Mouse (Mus musculus) granulocyte monocyte progenitor cell, adult 5-6 weeks (primary cell): ENCODE measurements around the gene Nxpe4. TPM values are rescaled to one million over a fixed set of nuclear protein-coding genes. Genes with fewer than 3 reads are reported as not detected.
"Not testable (repeated sequence)": the region's sequence is repeated elsewhere in the genome, so short reads cannot be mapped to it uniquely, and the experiment has no call there.

Experiments
- ATAC-seq: replicated peaks from 2 replicates; pipeline ENCODE4 v1.8.0; 2016; ENCODE audit warnings: mild to moderate bottlenecking, moderate TSS enrichment, inconsistent platforms; ENCODE audit not compliant: poor library complexity, severe bottlenecking
- total RNA-seq, 2 experiments: library from RNA; stranded (forward) in 1 of 2; stranded (reverse) in 1 of 2; fragments of 200-712, 200-1000 nt in 1 of 2; fragments of >200 nt in 1 of 2; fragmentation: Nextera tagmentation in 1 of 2; gene quantifications; 2 replicates each; pipeline ENCODE4 v1.2.3; 2014 to 2017

Nxpe4 gene
- total RNA-seq, 2 experiments from 2014 or later, result 0.93 to 1.7 TPM

GRCm38 (mm10) chr9:48303564-48303963, 141.7 kb downstream of the Nxpe4 start:
- ATAC-seq, result not testable (repeated sequence)

GRCm38 (mm10) chr9:48311241-48311640, 149.4 kb downstream of the Nxpe4 start:
- ATAC-seq, result no peak

- no peak for ATAC-seq
These were observed 152.4 kb downstream of the Nxpe4 start for GRCm38 (mm10) chr9:48314194-48314593.

GRCm38 (mm10) chr9:48315825-48316224, 154.0 kb downstream of the Nxpe4 start:
- no peak for ATAC-seq

- no peak for ATAC-seq
These were observed 164.5 kb downstream of the Nxpe4 start for GRCm38 (mm10) chr9:48326338-48326737.

GRCm38 (mm10) chr9:48329597-48329996, 167.8 kb downstream of the Nxpe4 start:
- ATAC-seq, result no peak

GRCm38 (mm10) chr9:48338783-48339455, 177.1 kb downstream of the Nxpe4 start:
- peak; percentile 25; the same call in 1 of the 2 replicates for ATAC-seq

GRCm38 (mm10) chr9:48339563-48339962, 177.7 kb downstream of the Nxpe4 start:
- no peak for ATAC-seq

- ATAC-seq, result no peak
These were observed 179.0 kb downstream of the Nxpe4 start for GRCm38 (mm10) chr9:48340708-48341380.

- no peak for ATAC-seq
These were observed 183.6 kb downstream of the Nxpe4 start for GRCm38 (mm10) chr9:48345456-48345855.

GRCm38 (mm10) chr9:48345866-48346265, 184.0 kb downstream of the Nxpe4 start:
- ATAC-seq, result no peak

GRCm38 (mm10) chr9:48353148-48353698, 191.4 kb downstream of the Nxpe4 start, which contains the start of gene Nxpe2:
TSS of gene Nxpe2 (minus strand) at chr9:48353454.
- ATAC-seq, result no peak

- ATAC-seq, result no peak
These were observed 192.3 kb downstream of the Nxpe4 start for GRCm38 (mm10) chr9:48354122-48354521.

GRCm38 (mm10) chr9:48354793-48355192, 193.0 kb downstream of the Nxpe4 start:
- peak; percentile 68 for ATAC-seq

GRCm38 (mm10) chr9:48357097-48357496, 195.3 kb downstream of the Nxpe4 start:
- peak; percentile 62 for ATAC-seq

- no peak for ATAC-seq
These were observed 199.0 kb downstream of the Nxpe4 start for GRCm38 (mm10) chr9:48360826-48361225.

- no peak for ATAC-seq
These were observed 200.2 kb downstream of the Nxpe4 start for GRCm38 (mm10) chr9:48361815-48362631.

GRCm38 (mm10) chr9:48362743-48363142, 200.9 kb downstream of the Nxpe4 start:
- no peak for ATAC-seq

- ATAC-seq, result peak; percentile 95
These were observed 211.5 kb downstream of the Nxpe4 start for GRCm38 (mm10) chr9:48373232-48373878.

GRCm38 (mm10) chr9:48374357-48374756, 212.5 kb downstream of the Nxpe4 start:
- ATAC-seq, result no peak
